Mouse (Mus musculus) neural tube, embryonic 14.5 days (tissue): Measurements from ENCODE around the gene Ubac2. TPM values are rescaled to one million over a fixed set of nuclear protein-coding genes. Genes with fewer than 3 reads are reported as not detected.

Source experiments
- ATAC-seq: fragments of 200-750 bp; cut with Nextera tagmentation; 2 replicates; pipeline ENCODE4 v1.8.0; 2017; ENCODE audit warnings: low read depth, mild to moderate bottlenecking, moderate TSS enrichment, moderate library complexity
- H3K27ac ChIP-seq: fragments of 300-500 bp; sonication (generic); 2 replicates; pipeline ENCODE4 v1.5.1; 2014; ENCODE audit warnings: low read depth, mild to moderate bottlenecking, control low read depth, low read length, moderate library complexity, mixed read lengths
- H3K27me3 ChIP-seq: fragments of 300-500 bp; sonication (generic); 2 replicates; pipeline ENCODE4 v1.6.1; 2014; ENCODE audit warnings: low read length; ENCODE audit not compliant: control insufficient read depth, insufficient read depth
- H3K36me3 ChIP-seq: fragments of 300-500 bp; sonication (generic); 2 replicates; pipeline ENCODE4 v1.6.1; 2014; ENCODE audit warnings: low read length, mixed read lengths; ENCODE audit not compliant: control insufficient read depth, insufficient read depth
- H3K4me1 ChIP-seq: fragments of 300-500 bp; sonication (generic); 2 replicates; pipeline ENCODE4 v1.6.1; 2014; ENCODE audit warnings: low read length; ENCODE audit not compliant: control insufficient read depth, insufficient read depth
- H3K4me2 ChIP-seq: fragments of 300-500 bp; sonication (generic); 2 replicates; pipeline ENCODE4 v1.6.1; 2014; ENCODE audit warnings: mild to moderate bottlenecking, low read depth, low read length, control low read depth
- H3K4me3 ChIP-seq: fragments of 300-500 bp; sonication (generic); 2 replicates; pipeline ENCODE4 v1.5.1; 2014; ENCODE audit warnings: low read depth, low read length, control low read depth, mixed read lengths
- H3K9ac ChIP-seq: fragments of 300-500 bp; sonication (generic); replicated peaks from 2 replicates; pipeline ENCODE4 v1.6.1; 2014; ENCODE audit warnings: low read depth, mild to moderate bottlenecking, control low read depth, low read length, mixed read lengths
- H3K9me3 ChIP-seq: fragments of 300-500 bp; sonication (generic); 2 replicates; pipeline ENCODE4 v1.6.1; 2016; ENCODE audit warnings: low read length; ENCODE audit not compliant: control insufficient read depth
- WGBS: fragments of 180-500 bp; shearing (Covaris S2); extraction: QIAGEN DNeasy Blood & Tissue Kit; methylation state at CpG from one replicate; pipeline ENCODE4 v1.1.7; 2014; 5-methylcytosine and 5-hydroxymethylcytosine counted together
- polyA plus RNA-seq: library from polyadenylated mRNA; unstranded; fragments of >200 nt; fragmentation: Nextera tagmentation; extraction: Ambion mirVana; gene quantifications from 2 replicates; pipeline ENCODE4 v1.2.1, GENCODE M21; 2014

Gene Ubac2
- polyA plus RNA-seq, 1 experiment from 2014 or later, result 48.7 TPM

- Histone ChIP-seq H3K4me1 (no peaks in the 10 kb centered on the region), H3K4me2 (no peak overlapping the region), H3K9me3 (no peaks in the 10 kb centered on the region), H3K27me3 (no peaks in the 10 kb centered on the region), H3K9ac (no peak overlapping the region), H3K27ac (no peak overlapping the region), H3K36me3 (no peaks in the 10 kb centered on the region), H3K4me3 (no peak overlapping the region)
- ATAC-seq, result no peak
- 62% methylated on average over 9 of the region's 9 CpGs for WGBS
Observed at GRCm38 (mm10) chr14:121963251-121963941, 85.0 kb downstream of the Ubac2 start.

GRCm38 (mm10) chr14:121963942-121964335, 85.5 kb downstream of the Ubac2 start:
- Histone ChIP-seq H3K9ac (no peak overlapping the region), H3K27ac (no peak overlapping the region), H3K4me1 (no peaks in the 10 kb centered on the region), H3K36me3 (no peaks in the 10 kb centered on the region), H3K27me3 (no peaks in the 10 kb centered on the region), H3K4me3 (no peak overlapping the region), H3K4me2 (no peak overlapping the region), H3K9me3 (no peaks in the 10 kb centered on the region)
- ATAC-seq, result no peak
- 60% methylated on average over 4 of the region's 4 CpGs for WGBS

DNA sequence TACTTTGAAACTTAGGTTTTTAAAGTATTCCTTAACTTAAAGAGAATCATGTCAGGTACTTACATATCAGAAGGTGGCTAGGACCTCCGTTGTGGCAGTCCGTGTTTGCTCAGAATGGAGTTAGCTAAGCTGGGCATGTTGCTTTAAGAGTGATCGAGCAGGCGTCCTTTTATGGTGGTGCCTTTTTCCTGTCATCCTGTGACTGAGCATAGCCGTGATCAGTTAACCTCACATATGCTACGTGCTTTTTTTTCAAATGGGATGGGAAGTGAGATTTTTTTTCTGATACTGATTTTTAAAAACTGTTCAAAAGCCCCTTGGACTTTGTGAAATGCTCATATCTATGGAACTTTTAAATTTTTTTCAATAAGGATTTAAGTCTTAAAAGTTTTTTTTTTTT, 86.6 kb downstream of the Ubac2 start, which contains the start of gene Gpr183:
Gpr183 (minus strand) TSS at position 206 of the 400 bp plus-strand sequence.
- no peak within 1 kb of the TSS for H3K9ac ChIP-seq
- ATAC-seq, result no peak
- H3K27ac ChIP-seq, result no peak within 1 kb of the TSS
- no peak within 1 kb of the TSS for H3K4me3 ChIP-seq
- 52% methylated on average over 6 of the region's 6 CpGs for WGBS
- H3K9me3 ChIP-seq, result no peaks in the 10 kb centered on the region
- H3K4me1 ChIP-seq, result no peaks in the 10 kb centered on the region
- no peak within 1 kb of the TSS for H3K4me2 ChIP-seq
- H3K36me3 ChIP-seq, result no peaks in the 10 kb centered on the region
- no peaks in the 10 kb centered on the region for H3K27me3 ChIP-seq

DNA sequence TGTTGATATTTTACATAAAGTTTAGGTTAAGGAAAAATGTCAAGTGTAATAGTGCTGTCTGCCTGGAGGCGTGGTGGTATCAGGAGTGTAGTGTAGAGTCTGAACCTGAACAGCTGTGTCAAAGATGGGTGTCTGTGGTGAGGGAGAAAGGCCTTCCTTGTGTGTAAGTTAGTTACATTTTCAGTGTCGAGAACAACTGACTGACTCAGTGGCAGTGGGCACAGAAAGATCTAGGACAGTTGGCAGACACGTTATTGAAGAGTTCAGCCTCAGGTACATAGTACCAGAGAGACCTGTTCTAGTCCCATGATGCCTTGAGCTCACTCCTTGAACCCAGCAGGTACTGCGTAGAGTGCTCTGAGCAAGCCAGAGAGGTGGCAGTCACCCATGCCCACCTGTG, 87.0 kb downstream of the Ubac2 start:
- no peaks in the 10 kb centered on the region for H3K9me3 ChIP-seq
- H3K36me3 ChIP-seq, result no peaks in the 10 kb centered on the region
- WGBS, result 94% methylated on average over 4 of the region's 4 CpGs
- no peak overlapping the region for H3K4me2 ChIP-seq
- no peaks in the 10 kb centered on the region for H3K4me1 ChIP-seq
- no peak overlapping the region for H3K4me3 ChIP-seq
- H3K27ac ChIP-seq, result no peak overlapping the region
- no peaks in the 10 kb centered on the region for H3K27me3 ChIP-seq
- ATAC-seq, result no peak
- no peak overlapping the region for H3K9ac ChIP-seq

- Histone ChIP-seq H3K27me3 (no peaks in the 10 kb centered on the region), H3K4me1 (no peaks in the 10 kb centered on the region), H3K27ac (no peak overlapping the region), H3K4me2 (no peak overlapping the region), H3K9me3 (no peaks in the 10 kb centered on the region), H3K36me3 (no peaks in the 10 kb centered on the region), H3K9ac (no peak overlapping the region), H3K4me3 (no peak overlapping the region)
- whole genome bisulfite sequencing, result 93% methylated on average over 4 of the region's 4 CpGs
- no peak for ATAC-seq
Observed at GRCm38 (mm10) chr14:121967095-121967494, 88.7 kb downstream of the Ubac2 start.

DNA sequence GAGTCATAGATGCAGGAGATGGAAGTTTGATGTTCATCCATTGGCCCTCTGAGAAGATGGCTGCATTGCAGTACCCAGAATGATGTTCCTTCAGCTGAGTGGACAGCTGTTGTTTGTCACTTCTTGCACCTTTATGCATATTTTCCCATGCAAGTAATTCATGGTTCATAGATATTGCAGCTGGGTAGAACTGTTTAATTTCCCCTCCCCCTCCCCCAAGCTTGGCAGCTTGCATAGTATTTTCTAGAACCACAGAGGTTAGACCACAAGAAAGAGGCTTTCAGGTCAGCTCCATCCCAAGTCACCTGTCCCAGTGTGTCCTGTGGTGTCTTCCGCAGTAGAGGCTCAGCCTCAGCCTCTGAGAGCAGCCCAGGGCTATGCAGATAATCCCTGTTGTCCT, 92.0 kb downstream of the Ubac2 start:
- 100% methylated on average over 1 of the region's 1 CpGs for whole genome bisulfite sequencing

DNA sequence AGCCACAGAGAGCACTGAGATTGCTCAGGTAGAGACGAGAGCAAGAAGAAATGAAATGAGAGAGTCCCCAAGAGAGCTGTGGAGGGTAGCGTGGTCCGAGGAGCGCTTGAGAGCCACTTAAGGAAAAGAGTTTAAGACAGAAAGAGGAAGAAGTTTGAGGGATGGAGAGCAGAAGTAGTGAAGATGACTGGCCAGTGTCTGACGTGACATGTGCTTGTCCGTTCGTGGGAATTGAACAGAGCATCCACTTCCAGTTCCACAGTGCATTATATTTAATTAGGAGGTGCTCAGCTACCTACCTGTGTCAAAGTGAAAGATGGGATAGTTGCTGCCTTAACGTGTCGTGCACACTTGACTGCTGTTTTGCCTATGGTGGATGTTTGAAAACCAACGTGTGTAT, 94.7 kb downstream of the Ubac2 start:
- Histone ChIP-seq H3K4me2 (no peak overlapping the region), H3K9me3 (no peaks in the 10 kb centered on the region), H3K27ac (no peak overlapping the region), H3K4me1 (no peaks in the 10 kb centered on the region), H3K36me3 (no peaks in the 10 kb centered on the region), H3K9ac (no peak overlapping the region), H3K27me3 (no peaks in the 10 kb centered on the region), H3K4me3 (no peak overlapping the region)
- ATAC-seq, result no peak
- WGBS, result 90% methylated on average over 10 of the region's 10 CpGs

More for the DNA sequence above, 92.0 kb downstream of the Ubac2 start:
- no peak overlapping the region for H3K4me3 ChIP-seq
- ATAC-seq, result no peak
- H3K9ac ChIP-seq, result no peak overlapping the region
- H3K36me3 ChIP-seq, result no peaks in the 10 kb centered on the region
- H3K27me3 ChIP-seq, result no peaks in the 10 kb centered on the region
- no peaks in the 10 kb centered on the region for H3K4me1 ChIP-seq
- no peaks in the 10 kb centered on the region for H3K9me3 ChIP-seq
- H3K4me2 ChIP-seq, result no peak overlapping the region
- H3K27ac ChIP-seq, result no peak overlapping the region

- Histone ChIP-seq H3K4me3 (no peak overlapping the region), H3K36me3 (no peaks in the 10 kb centered on the region), H3K27me3 (no peaks in the 10 kb centered on the region), H3K9ac (no peak overlapping the region), H3K4me1 (0 out of 2 replicates have a peak, but pooled peaks cover 2% of the 10 kb centered on the region), H3K9me3 (no peaks in the 10 kb centered on the region), H3K4me2 (no peak overlapping the region), H3K27ac (no peak overlapping the region)
- WGBS, result 90% methylated on average over 1 of the region's 1 CpGs
- ATAC-seq, result no peak
Observed at GRCm38 (mm10) chr14:121981531-121981930, 103.1 kb downstream of the Ubac2 start.

DNA sequence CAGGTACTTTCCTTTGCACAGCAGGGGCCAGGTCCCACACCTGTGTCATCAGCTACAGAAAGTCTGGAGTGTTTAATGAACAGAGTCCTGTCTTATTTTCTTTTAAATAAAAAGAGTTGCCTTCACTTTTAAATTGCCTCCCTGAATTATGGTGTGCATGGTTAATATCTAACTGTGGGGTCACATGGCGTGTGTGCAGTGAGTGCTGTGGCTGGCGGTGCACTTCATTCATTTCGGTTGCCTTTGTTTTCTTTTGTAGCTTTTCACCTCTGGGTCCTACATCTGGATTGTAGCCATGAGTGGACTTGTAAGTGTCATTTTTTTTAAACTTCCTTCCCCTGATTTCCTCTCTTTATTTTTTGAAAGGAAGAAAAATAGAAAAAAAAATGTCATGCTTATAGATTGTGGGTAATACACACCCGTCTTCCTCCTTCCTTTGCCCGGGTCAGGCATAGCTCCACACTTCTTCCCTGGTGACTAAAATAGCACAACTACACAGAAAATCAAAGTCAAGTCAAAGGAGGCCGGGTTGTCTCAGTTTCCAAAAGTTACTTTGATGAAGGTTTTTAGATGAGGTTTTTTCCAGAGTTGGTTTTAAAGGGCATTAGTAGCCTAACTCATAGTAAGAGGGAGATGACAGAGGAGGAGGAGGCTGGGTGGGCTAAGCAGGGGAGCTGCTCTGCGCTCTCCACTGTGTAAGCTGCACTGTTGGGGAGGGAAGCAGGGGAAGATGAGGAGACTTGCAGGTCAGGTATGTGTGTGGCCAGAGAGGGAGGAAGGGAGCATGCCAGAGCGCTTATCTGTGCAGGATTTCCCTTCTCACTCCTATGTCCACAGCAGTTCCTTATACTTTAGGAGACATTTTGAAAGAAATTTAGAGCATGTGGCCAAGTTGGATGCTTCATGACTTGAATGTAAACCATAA, 104.9 kb downstream of the Ubac2 start:
- H3K9ac ChIP-seq, result no peak overlapping the region
- H3K4me1 ChIP-seq, result 0 out of 2 replicates have a peak, but pooled peaks cover 2% of the 10 kb centered on the region
- no peak overlapping the region for H3K4me2 ChIP-seq
- no peaks in the 10 kb centered on the region for H3K9me3 ChIP-seq
- no peak overlapping the region for H3K4me3 ChIP-seq
- H3K36me3 ChIP-seq, result no peaks in the 10 kb centered on the region
- H3K27me3 ChIP-seq, result no peaks in the 10 kb centered on the region
- H3K27ac ChIP-seq, result no peak overlapping the region
- WGBS, result 76% methylated on average over 8 of the region's 8 CpGs
- no peak for ATAC-seq
